Mouse (Mus musculus): ENCODE measurements around the gene Eng.

Eng gene

GRCm38 (mm10) chr2:32681754-32682153 is 35.4 kb downstream of the Eng start:
- no peak for DNase-seq (ENCODE audit: low spot score)

GRCm38 (mm10) chr2:32682721-32683417 is 36.5 kb downstream of the Eng start:
- DNase-seq (ENCODE audit: low spot score) = no peak

DNA sequence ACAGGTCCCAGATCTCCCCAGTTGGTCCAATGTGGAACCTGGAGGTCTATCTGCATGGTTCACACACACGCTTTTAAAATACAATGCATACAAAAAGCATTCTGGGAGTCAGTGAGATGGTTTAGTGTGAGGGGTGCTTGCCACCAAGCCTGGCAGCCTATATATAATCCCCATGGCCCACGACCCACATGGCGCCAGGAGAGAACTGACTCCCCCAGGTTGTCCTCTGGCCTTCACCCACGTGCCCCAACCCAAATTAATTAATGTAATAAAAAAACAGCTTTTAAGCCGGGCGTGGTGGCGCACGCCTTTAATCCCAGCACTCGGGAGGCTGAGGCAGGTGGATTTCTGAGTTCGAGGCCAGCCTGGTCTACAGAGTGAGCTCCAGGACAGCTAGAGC is 37.3 kb downstream of the Eng start:
- no peak for DNase-seq (ENCODE audit: low spot score)

GRCm38 (mm10) chr2:32684681-32685428 is 38.5 kb downstream of the Eng start:
- no peak for DNase-seq (ENCODE audit: low spot score)

DNA sequence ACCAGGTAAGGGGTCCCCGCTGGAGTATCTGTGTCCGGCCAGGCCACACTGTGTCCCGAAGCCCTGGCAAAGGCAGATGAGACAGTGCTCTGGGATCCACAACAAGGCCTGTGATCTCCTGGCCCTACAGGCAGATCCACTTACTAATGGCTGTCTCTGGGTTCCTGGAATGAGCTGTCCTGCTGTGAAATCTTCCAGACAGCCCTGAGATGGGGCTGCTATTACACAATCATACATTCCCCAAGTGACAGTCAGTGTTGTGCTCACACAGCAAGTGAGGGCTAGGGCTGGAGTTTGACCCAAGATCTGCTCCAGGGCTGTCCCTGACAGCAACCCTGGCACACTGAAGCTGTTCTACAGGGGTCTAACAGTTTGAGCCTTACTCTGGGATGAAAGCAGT is 39.4 kb downstream of the Eng start:
- no peak for DNase-seq (ENCODE audit: low spot score)

- no peak for DNase-seq (ENCODE audit: low spot score)
These were observed 40.2 kb downstream of the Eng start for GRCm38 (mm10) chr2:32686640-32687039.

GRCm38 (mm10) chr2:32687562-32687961 is 41.2 kb downstream of the Eng start:
- no peak for DNase-seq (ENCODE audit: low spot score)

- DNase-seq (ENCODE audit: low spot score) = peak; percentile 77
These were observed 43.0 kb downstream of the Eng start for GRCm38 (mm10) chr2:32689420-32689819.

GRCm38 (mm10) chr2:32691041-32691440 is 44.6 kb downstream of the Eng start:
- DNase-seq (ENCODE audit: low spot score) = no peak

DNA sequence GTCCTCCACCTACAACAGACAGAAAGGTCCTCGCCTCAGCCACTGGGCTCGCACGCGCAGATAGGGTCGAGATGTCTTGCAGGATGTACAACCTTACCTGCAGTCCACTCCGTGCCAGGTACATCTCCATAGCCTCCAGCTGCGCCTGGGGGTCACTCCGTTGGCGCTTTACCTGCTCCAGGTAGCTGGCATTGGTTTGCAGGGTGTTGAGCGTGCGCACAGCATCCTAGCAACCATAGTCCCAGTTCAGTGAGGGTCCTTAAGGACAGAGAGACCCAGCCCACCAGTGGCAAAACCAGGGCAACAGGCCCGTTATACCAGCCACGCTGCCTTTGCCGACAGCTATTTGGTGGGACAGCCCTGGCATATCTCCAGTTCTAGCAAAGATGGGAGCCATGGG is 46.1 kb downstream of the Eng start:
- no peak for DNase-seq (ENCODE audit: low spot score)

DNA sequence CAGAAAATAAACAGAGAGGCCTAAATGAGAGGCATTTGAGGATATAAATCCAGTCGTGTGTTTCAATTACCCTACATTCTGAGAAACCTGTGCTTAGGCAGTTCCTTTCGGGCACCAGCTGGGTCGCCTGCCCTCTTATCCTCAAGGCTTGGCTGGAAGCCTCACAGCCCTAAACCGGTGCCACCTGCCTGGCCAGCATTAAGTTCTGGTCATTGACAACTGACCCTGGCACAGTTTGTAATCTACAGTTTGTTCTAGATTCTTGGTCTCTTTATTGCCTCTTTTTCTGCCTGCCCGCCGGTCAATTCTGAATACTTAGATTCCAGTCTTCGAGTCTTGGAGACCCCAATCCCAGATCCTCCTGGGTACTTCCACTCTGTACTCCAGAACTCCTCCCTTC is 46.9 kb downstream of the Eng start:
- no peak for DNase-seq (ENCODE audit: low spot score)

DNA sequence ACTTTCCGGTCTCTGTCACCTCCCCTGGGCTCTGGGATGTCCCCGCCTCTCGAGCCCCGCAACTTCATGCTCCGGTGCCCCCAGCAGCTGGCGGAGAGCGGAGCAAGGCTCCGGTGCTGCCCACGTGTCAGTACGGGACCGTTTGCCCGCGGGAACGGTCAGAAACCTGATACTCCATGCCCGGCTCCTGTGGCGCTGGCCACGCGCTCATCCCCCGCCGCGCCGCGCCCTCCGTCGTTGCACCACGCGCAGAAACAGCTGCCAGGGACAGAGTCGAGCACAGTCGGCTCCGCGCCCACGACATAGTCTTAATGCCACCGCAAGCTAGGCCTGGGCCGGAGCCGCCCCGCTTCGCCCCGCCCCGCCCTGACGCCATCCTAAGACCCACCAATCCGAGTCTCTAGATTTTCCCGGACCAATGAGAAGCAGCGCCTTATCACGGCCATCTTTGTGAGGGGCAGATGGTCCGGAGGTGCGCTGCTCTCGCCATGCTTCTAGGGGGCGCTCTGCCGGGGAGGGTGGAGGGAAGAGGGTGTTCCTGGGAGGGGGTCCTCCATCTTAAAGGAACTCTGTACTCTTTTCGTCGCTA is 47.5 kb downstream of the Eng start:
- DNase-seq (ENCODE audit: low spot score) = peak; percentile 89

GRCm38 (mm10) chr2:32694691-32695090 is 48.3 kb downstream of the Eng start:
- no peak for DNase-seq (ENCODE audit: low spot score)

- no peak for DNase-seq (ENCODE audit: low spot score)
These were observed 53.3 kb downstream of the Eng start for GRCm38 (mm10) chr2:32699680-32700079.

- DNase-seq (ENCODE audit: low spot score) = no peak
These were observed 54.8 kb downstream of the Eng start for GRCm38 (mm10) chr2:32700966-32701743.

GRCm38 (mm10) chr2:32703046-32703445 is 56.7 kb downstream of the Eng start:
- no peak for DNase-seq (ENCODE audit: low spot score)

GRCm38 (mm10) chr2:32704021-32704421 is 57.6 kb downstream of the Eng start, which contains the start of gene Fpgs:
Fpgs (minus strand) TSS chr2:32704145.
- DNase-seq (ENCODE audit: low spot score) = no peak

GRCm38 (mm10) chr2:32705018-32705417 is 58.6 kb downstream of the Eng start:
- no peak for DNase-seq (ENCODE audit: low spot score)

GRCm38 (mm10) chr2:32706971-32707370 is 60.6 kb downstream of the Eng start:
- DNase-seq (ENCODE audit: low spot score) = no peak

GRCm38 (mm10) chr2:32708643-32709042 is 62.2 kb downstream of the Eng start:
- no peak for DNase-seq (ENCODE audit: low spot score)

DNA sequence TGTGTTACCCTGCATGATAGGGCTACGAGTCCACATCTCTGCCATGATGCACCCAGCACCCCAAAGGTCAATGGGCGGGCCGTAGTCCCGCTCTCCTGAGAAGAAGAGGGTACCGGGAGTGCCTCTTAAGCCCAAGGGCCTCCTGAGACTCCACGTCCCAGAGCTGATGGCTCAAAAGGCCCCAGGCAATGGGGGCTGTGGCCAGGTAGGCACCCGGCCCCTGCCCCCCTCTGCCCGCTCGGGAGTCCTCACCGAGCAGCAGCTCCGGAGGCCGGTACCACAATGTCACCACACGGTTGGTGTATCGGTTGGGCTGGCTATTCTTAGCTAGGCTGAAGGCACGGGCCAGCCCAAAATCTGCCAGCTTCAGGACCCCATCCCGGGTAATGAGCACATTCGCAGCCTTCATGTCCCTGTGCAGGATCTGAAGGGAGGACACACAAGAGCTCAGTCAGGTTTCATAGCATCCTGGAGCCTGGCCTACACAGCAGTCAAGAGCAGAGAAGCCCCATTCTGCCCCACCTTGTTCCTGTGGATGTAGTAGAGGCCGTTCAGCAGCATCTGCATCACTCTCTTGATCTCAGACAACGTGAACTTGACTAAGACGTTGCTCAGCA is 63.2 kb downstream of the Eng start:
- DNase-seq (ENCODE audit: low spot score) = no peak

DNA sequence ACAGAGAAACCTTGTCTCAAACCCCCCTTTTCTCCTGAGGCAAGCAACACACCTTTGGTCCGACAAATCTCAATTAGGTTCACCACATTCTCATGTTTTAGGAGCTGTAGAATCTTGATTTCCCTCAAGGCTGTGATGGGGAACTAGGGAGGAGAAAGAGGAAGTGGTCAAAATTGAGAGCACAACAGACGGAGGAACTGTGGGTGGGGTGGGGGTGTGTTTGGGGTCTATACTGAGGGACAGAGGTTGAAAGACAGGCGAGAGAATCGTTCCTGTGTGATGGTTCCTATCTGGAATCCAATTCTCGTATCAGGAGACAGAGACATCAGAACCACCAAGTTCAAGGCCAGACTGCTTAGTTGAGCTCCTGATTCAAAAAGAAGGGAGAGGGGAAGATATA is 64.0 kb downstream of the Eng start:
- no peak for DNase-seq (ENCODE audit: low spot score)
